Mouse (Mus musculus) cerebellum, adult 2 months (tissue): ENCODE results near the gene Irs2. TPM values are rescaled to one million over a fixed set of nuclear protein-coding genes. Genes with fewer than 3 reads are reported as not detected.

Experiments used
- DNase-seq, 2 experiments: peaks; one replicate each; pipeline ENCODE4 v3.0.0; 2021
- H3K27ac ChIP-seq: fragments of 200-500 bp; 2 replicates; pipeline ENCODE4 v1.5.1; 2012; ENCODE audit warnings: low read length, control low read depth, inconsistent platforms; ENCODE audit not compliant: insufficient read depth
- H3K27me3 ChIP-seq: fragments of 200-500 bp; 2 replicates; pipeline ENCODE4 v1.6.1; 2012; ENCODE audit warnings: inconsistent platforms, mild to moderate bottlenecking, low read length, moderate library complexity; ENCODE audit not compliant: control insufficient read depth, insufficient read depth
- H3K4me1 ChIP-seq: fragments of 200-500 bp; 2 replicates; pipeline ENCODE4 v1.6.1; 2011; ENCODE audit warnings: low read length; ENCODE audit not compliant: control insufficient read depth, insufficient read depth
- H3K4me3 ChIP-seq: fragments of 200-500 bp; replicated peaks from 2 replicates; pipeline ENCODE3; 2011; ENCODE audit warnings: mild to moderate bottlenecking, low read depth, low read length, control low read depth; ENCODE audit not compliant: insufficient read depth
- CTCF ChIP-seq: fragments of 200-500 bp; IDR thresholded peaks from 2 replicates; pipeline ENCODE4 v1.5.1; 2011; ENCODE audit warnings: low read depth, mild to moderate bottlenecking, control low read depth, low read length, moderate library complexity, borderline replicate concordance; ENCODE audit not compliant: insufficient read depth
- POLR2A ChIP-seq: fragments of 200-500 bp; IDR thresholded peaks from 2 replicates; pipeline ENCODE4 v1.6.1; 2011; ENCODE audit warnings: low read length, control low read depth, borderline replicate concordance; ENCODE audit not compliant: insufficient read depth
- WGBS: fragments of 180-500 bp; shearing (Covaris S2); methylation state at CpG from one replicate; pipeline ENCODE4 v1.1.7; 2018; 5-methylcytosine and 5-hydroxymethylcytosine counted together
- polyA plus RNA-seq: library from polyadenylated mRNA; depleted of rRNA; stranded (reverse); fragments of >200 nt; gene quantifications from 2 replicates; pipeline ENCODE4 v1.2.3, GENCODE M21; 2012

Irs2 gene
- polyA plus RNA-seq, 1 experiment, result 26.2 TPM

DNA sequence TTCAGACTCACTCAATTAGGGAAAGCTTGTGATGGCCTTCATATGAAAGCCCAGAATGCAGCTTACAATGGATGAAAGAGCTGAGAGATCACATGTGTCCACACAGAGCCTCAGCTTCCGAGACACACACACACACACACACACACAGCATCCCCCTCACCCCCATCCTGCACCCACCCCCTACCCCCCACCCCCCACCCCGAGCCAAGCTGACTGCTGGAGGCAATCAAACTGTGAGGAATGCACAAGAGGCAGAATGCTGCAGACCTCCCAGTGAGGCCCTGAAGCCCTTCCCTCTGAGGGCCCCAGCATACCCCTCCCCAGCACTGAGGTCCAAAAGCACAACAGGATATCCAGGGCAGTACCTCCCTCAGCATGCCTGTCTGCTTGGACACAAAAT lies 33.6 kb downstream of the Irs2 start:
- no peak overlapping the region for H3K4me3 ChIP-seq
- H3K4me1 ChIP-seq, result peaks cover 8% of the 10 kb centered on the region
- WGBS, result 70% methylated on average over 2 of the region's 2 CpGs
- TF ChIP-seq CTCF, result no peak
- TF ChIP-seq POLR2A, result no peak
- no peaks in the 10 kb centered on the region for H3K27me3 ChIP-seq
- no peak overlapping the region for H3K27ac ChIP-seq
- no peak for DNase-seq

DNA sequence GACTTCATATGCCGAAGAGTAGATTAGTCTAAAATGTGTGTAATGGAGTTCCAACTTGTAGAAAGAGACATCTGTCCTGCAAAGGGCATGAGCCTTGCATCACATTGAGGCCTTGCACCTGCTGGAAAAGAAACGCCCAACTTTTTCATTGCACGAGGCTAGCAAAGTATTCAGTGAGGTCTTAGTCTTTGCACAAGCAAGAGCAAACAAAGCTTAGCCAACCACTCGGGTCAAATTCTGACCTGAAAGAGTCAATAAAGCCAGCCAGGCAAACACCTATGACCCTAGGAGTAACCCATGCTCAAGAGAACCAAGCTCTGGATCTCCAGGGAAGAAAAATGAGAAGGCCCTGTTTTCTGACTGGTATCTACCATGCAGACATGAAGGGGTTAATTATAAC lies 34.1 kb downstream of the Irs2 start:
- no peak overlapping the region for H3K27ac ChIP-seq
- H3K27me3 ChIP-seq, result no peaks in the 10 kb centered on the region; the same call in 1 of the 2 replicates
- WGBS, result 97% methylated on average over 4 of the region's 4 CpGs
- TF ChIP-seq CTCF (no peak), POLR2A (no peak)
- DNase-seq, result no peak
- H3K4me1 ChIP-seq, result peaks cover 8% of the 10 kb centered on the region
- H3K4me3 ChIP-seq, result no peak overlapping the region

DNA sequence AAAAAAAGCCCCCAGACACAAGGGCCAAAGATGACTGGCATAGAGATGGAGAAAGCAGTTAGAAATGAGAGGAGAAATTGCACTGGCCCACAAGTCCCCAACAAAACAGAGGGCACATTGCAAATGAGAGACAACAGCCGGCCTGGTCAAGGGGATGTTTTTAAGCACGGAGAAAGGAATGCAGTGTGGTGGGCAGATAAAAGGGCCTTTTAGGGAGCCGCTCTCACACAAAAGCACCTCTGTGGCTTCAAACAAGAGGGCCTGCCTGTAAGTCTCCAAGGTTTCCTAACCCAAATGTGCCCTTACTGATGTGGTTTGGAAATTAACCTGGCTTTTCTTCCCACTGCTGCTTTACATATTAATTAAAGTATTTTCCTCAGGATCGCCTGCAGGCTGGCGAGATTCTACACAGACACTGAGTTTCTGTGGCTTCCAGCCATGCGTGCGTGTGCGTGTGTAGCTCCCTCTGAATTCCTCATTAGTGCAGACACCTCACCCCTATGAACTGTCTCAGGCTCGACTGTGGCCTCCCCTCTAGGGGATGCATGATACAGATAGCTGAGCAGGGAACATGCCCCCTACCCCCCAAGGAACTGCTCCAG lies 35.3 kb downstream of the Irs2 start:
- TF ChIP-seq CTCF, result no peak
- TF ChIP-seq POLR2A, result no peak
- no peak overlapping the region for H3K4me3 ChIP-seq
- H3K27me3 ChIP-seq, result no peaks in the 10 kb centered on the region; the same call in 1 of the 2 replicates
- H3K27ac ChIP-seq, result no peak overlapping the region
- peaks cover 4% of the 10 kb centered on the region for H3K4me1 ChIP-seq
- DNase-seq, result no peak
- WGBS, result 78% methylated on average over 9 of the region's 9 CpGs

DNA sequence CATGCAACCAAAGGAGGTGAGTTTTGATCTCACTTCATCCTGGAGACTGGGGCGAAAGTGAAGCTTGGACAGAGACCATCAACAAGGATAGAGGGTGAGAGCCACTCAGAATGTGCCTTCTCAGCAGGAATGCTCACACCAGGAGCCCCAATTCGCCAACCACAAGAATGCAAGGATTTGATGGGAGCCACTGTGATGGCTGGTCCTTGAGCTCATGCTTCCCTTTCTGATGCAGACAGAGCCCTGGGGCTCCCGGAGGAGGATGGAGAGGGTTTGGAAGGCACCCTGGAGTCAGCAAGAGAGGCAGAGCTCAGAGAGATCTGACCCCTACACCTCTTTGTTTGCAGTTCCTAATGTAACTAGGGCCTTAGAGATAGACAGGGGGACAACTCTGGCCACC lies 36.3 kb downstream of the Irs2 start:
- no peak overlapping the region for H3K27ac ChIP-seq
- 81% methylated on average over 3 of the region's 3 CpGs for WGBS
- H3K27me3 ChIP-seq, result no peaks in the 10 kb centered on the region; the same call in 1 of the 2 replicates
- H3K4me3 ChIP-seq, result no peak overlapping the region
- DNase-seq, result no peak
- H3K4me1 ChIP-seq, result no peaks in the 10 kb centered on the region
- no peak for TF ChIP-seq POLR2A
- no peak for TF ChIP-seq CTCF

DNA sequence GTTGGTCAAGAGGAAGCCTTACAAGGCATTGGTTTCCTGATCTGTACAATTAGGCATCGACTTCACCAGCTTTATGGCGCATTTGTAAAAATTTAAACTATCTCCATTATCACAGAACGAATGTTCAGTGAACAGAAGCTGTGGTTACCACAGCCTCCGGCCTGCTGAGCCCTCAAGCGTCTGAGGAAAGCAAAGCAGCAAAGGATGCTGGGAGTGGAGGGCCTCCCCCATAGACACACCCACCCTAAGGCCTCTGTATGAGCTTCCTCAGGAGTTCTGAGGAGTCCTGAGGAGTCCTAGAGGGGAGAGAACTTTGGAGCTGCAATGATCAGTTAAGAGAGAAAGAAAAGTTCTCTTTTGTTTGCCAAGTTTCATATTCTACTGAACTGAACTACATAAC lies 36.7 kb downstream of the Irs2 start:
- DNase-seq, result no peak
- Histone ChIP-seq H3K27ac (no peak overlapping the region), H3K4me3 (no peak overlapping the region), H3K27me3 (no peaks in the 10 kb centered on the region; the same call in 1 of the 2 replicates), H3K4me1 (no peaks in the 10 kb centered on the region)
- TF ChIP-seq POLR2A (no peak), CTCF (no peak)
- WGBS, result 91% methylated on average over 5 of the region's 5 CpGs

DNA sequence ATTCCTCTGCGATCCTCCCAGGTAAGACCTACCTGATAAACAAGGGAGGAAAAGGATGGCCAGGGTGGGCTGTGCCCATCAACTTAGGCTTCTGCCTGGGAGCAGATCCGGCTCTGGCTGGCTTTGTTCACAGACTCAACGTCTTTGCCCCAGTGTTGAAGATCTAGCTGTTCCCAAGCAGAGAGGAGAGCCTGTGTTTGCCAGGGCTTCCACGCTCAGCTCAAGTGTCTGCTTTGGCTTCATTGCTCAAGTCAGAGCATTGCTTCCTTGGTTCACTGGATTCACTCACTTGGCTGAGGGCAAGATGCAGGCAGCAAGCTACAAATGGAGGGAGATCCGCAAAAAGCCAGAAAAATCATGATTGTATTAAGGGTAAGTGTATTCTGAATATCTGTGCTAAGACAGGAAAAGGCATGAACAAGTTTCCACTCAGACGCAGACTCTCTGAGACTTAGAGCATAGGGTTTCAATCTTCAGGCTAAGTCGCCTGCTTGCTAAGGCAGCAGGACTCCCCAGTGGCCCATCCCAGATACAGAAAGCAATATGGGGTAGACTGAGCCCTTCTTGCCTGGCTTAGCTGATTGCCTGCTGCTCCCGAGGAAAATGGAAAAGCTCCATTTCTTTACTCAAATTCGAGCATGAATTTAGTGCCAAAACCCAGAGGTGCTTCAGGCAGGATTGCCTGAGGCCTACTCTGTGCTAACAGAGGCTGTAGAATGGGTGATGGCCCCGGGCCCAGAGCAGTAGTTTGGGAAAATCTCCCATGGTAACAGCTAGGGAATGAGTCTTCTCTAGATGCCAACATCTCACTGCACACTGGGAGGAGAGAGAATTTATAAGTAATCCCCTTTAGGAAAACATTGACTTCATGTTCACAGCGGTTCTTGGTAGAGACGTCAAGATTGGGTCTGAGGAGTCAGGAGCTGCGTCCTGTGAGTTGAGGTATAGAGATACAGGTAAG lies 37.5 kb downstream of the Irs2 start:
- TF ChIP-seq CTCF, result no peak
- no peak for TF ChIP-seq POLR2A
- Histone ChIP-seq H3K4me3 (no peak overlapping the region), H3K27ac (no peak overlapping the region), H3K27me3 (no peaks in the 10 kb centered on the region; the same call in 1 of the 2 replicates), H3K4me1 (no peaks in the 10 kb centered on the region)
- 73% methylated on average over 13 of the region's 13 CpGs for WGBS
- DNase-seq, result no peak

DNA sequence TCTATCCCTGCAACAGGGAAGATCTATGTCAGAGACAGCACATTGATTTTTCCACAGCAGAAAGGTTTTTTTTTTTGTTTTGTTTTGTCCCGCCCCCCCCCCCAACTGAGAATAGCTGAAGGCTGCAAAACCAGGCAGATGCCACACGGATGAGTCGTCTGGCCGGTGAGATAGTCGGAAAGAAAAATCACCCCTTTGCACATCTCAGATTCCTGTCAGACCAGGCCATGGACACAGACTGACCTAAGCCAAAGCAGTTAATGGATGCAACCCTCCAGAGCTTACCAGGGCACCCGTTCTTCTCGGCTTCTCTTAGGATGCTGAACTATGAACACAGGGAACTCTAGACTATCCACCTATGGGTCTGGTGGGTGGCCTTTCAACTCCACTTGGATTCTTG lies 39.6 kb downstream of the Irs2 start:
- H3K27ac ChIP-seq, result no peak overlapping the region
- TF ChIP-seq CTCF (no peak), POLR2A (no peak)
- no peaks in the 10 kb centered on the region for H3K4me1 ChIP-seq
- no peaks in the 10 kb centered on the region; the same call in 1 of the 2 replicates for H3K27me3 ChIP-seq
- WGBS, result 62% methylated on average over 7 of the region's 7 CpGs
- no peak for DNase-seq
- H3K4me3 ChIP-seq, result no peak overlapping the region
